Mouse (Mus musculus) hindbrain, embryonic 11.5 days (tissue): ENCODE measurements around the gene Tchhl1. TPM values are rescaled to one million over a fixed set of nuclear protein-coding genes. Genes with fewer than 3 reads are reported as not detected.

ENCODE experiments used
- ATAC-seq: fragments of 200-750 bp; cut with Nextera tagmentation; 2 replicates; pipeline ENCODE4 v1.8.0; 2017; ENCODE audit warnings: mild to moderate bottlenecking, moderate TSS enrichment, moderate library complexity; ENCODE audit not compliant: low FRiP score
- DNase-seq: peaks from one replicate; pipeline ENCODE4 v3.0.0-alpha.2; 2015; ENCODE audit warnings: low spot score
- H3K27ac ChIP-seq: fragments of 300-500 bp; sonication (generic); 2 replicates; pipeline ENCODE4 v1.5.1; 2014; ENCODE audit warnings: mild to moderate bottlenecking, low read depth, low read length
- H3K27me3 ChIP-seq: fragments of 300-500 bp; sonication (generic); 2 replicates; pipeline ENCODE4 v1.6.1; 2014; ENCODE audit warnings: mild to moderate bottlenecking, low read length, moderate library complexity, mixed read lengths; ENCODE audit not compliant: control insufficient read depth, insufficient read depth
- H3K36me3 ChIP-seq: fragments of 300-500 bp; sonication (generic); 2 replicates; pipeline ENCODE4 v1.6.1; 2014; ENCODE audit warnings: mild to moderate bottlenecking, low read length, moderate library complexity, mixed read lengths; ENCODE audit not compliant: control insufficient read depth, insufficient read depth
- H3K4me1 ChIP-seq: fragments of 300-500 bp; sonication (generic); replicated peaks from 2 replicates; pipeline ENCODE4 v1.6.1; 2014; ENCODE audit warnings: low read length, mixed read lengths; ENCODE audit not compliant: control insufficient read depth, insufficient read depth
- H3K4me2 ChIP-seq: fragments of 300-500 bp; sonication (generic); replicated peaks from 2 replicates; pipeline ENCODE4 v1.6.1; 2014; ENCODE audit warnings: mild to moderate bottlenecking, low read depth, low read length
- H3K4me3 ChIP-seq: fragments of 300-500 bp; sonication (generic); 2 replicates; pipeline ENCODE4 v1.5.1; 2014; ENCODE audit warnings: low read depth, low read length
- H3K9ac ChIP-seq: fragments of 300-500 bp; sonication (generic); 2 replicates; pipeline ENCODE4 v1.6.1; 2014; ENCODE audit warnings: low read depth, low read length
- H3K9me3 ChIP-seq: fragments of 300-500 bp; sonication (generic); 2 replicates; pipeline ENCODE4 v1.6.1; 2016; ENCODE audit warnings: low read length; ENCODE audit not compliant: control insufficient read depth
- WGBS: fragments of 180-500 bp; shearing (Covaris S2); extraction: QIAGEN DNeasy Blood & Tissue Kit; methylation state at CpG from one replicate; pipeline ENCODE4 v1.1.7; 2014; 5-methylcytosine and 5-hydroxymethylcytosine counted together
- polyA plus RNA-seq: library from polyadenylated mRNA; unstranded; fragments of >200 nt; fragmentation: Nextera tagmentation; extraction: Ambion mirVana; gene quantifications from 2 replicates; pipeline ENCODE4 v1.2.1, GENCODE M21; 2014

Gene Tchhl1
- polyA plus RNA-seq, 1 experiment from 2014 or later, result not detected

GRCm38 (mm10) chr3:93447138-93447841 is 21.3 kb upstream of the Tchhl1 start:
- Histone ChIP-seq H3K4me1 (0 out of 2 replicates have a peak, but pooled peaks cover 4% of the 10 kb centered on the region), H3K9me3 (no peaks in the 10 kb centered on the region), H3K9ac (peak overlapping the region; percentile 21; the same call in 1 of the 2 replicates), H3K36me3 (no peaks in the 10 kb centered on the region), H3K27me3 (peaks cover 32% of the 10 kb centered on the region), H3K27ac (no peak overlapping the region), H3K4me2 (peak overlapping the region; percentile 75), H3K4me3 (peak overlapping the region; percentile 54)
- ATAC-seq, result peak; percentile 57
- under 1% methylated on average over 59 of the region's 59 CpGs for WGBS
- peak; percentile 75 for DNase-seq

GRCm38 (mm10) chr3:93466556-93466955 is 2.0 kb upstream of the Tchhl1 start:
- Histone ChIP-seq H3K9ac (no peak overlapping the region), H3K4me2 (no peak overlapping the region), H3K4me3 (no peak overlapping the region), H3K27me3 (no peaks in the 10 kb centered on the region), H3K4me1 (no peaks in the 10 kb centered on the region), H3K9me3 (no peaks in the 10 kb centered on the region), H3K36me3 (no peaks in the 10 kb centered on the region), H3K27ac (no peak overlapping the region)
- 75% methylated on average over 3 of the region's 3 CpGs for WGBS
- ATAC-seq (no peak), DNase-seq (no peak)

- no peak for ATAC-seq
- Histone ChIP-seq H3K36me3 (no peaks in the 10 kb centered on the region), H3K9me3 (no peaks in the 10 kb centered on the region), H3K4me3 (no peak overlapping the region), H3K9ac (no peak overlapping the region), H3K27ac (no peak overlapping the region), H3K4me2 (no peak overlapping the region), H3K27me3 (no peaks in the 10 kb centered on the region), H3K4me1 (no peaks in the 10 kb centered on the region)
- 87% methylated on average over 4 of the region's 4 CpGs for WGBS
- DNase-seq, result no peak
These were observed 1.4 kb upstream of the Tchhl1 start for GRCm38 (mm10) chr3:93467130-93467529.

GRCm38 (mm10) chr3:93469629-93470028 is 1.1 kb downstream of the Tchhl1 start:
- ATAC-seq (no peak), DNase-seq (no peak)
- H3K9ac ChIP-seq, result no peak overlapping the region
- H3K4me3 ChIP-seq, result no peak overlapping the region
- H3K27me3 ChIP-seq, result no peaks in the 10 kb centered on the region
- no peaks in the 10 kb centered on the region for H3K9me3 ChIP-seq
- H3K4me2 ChIP-seq, result no peak overlapping the region
- WGBS, result 75% methylated on average over 3 of the region's 3 CpGs
- no peaks in the 10 kb centered on the region for H3K36me3 ChIP-seq
- H3K4me1 ChIP-seq, result no peaks in the 10 kb centered on the region
- H3K27ac ChIP-seq, result no peak overlapping the region

- no peaks in the 10 kb centered on the region for H3K4me1 ChIP-seq
- no peaks in the 10 kb centered on the region for H3K9me3 ChIP-seq
- 88% methylated on average over 1 of the region's 1 CpGs for WGBS
- ATAC-seq (no peak), DNase-seq (no peak)
- no peaks in the 10 kb centered on the region for H3K27me3 ChIP-seq
- no peak overlapping the region for H3K27ac ChIP-seq
- H3K9ac ChIP-seq, result no peak overlapping the region
- no peak overlapping the region for H3K4me3 ChIP-seq
- H3K4me2 ChIP-seq, result no peak overlapping the region
- H3K36me3 ChIP-seq, result no peaks in the 10 kb centered on the region
These were observed 11.5 kb downstream of the Tchhl1 start for GRCm38 (mm10) chr3:93480053-93480452.

GRCm38 (mm10) chr3:93481982-93482616 is 13.5 kb downstream of the Tchhl1 start:
- Histone ChIP-seq H3K4me3 (no peak overlapping the region), H3K4me1 (no peaks in the 10 kb centered on the region), H3K9ac (no peak overlapping the region), H3K27me3 (no peaks in the 10 kb centered on the region), H3K9me3 (no peaks in the 10 kb centered on the region), H3K4me2 (no peak overlapping the region), H3K36me3 (no peaks in the 10 kb centered on the region), H3K27ac (no peak overlapping the region)
- 74% methylated on average over 2 of the region's 2 CpGs for WGBS
- DNase-seq (no peak), ATAC-seq (peak; percentile 53; the same call in 1 of the 2 replicates)

GRCm38 (mm10) chr3:93485611-93486010 is 17.1 kb downstream of the Tchhl1 start:
- 91% methylated on average over 3 of the region's 3 CpGs for WGBS
- no peak for DNase-seq
- no peaks in the 10 kb centered on the region for H3K36me3 ChIP-seq

GRCm38 (mm10) chr3:93488541-93488940 is 20.0 kb downstream of the Tchhl1 start:
- DNase-seq, result no peak
- Histone ChIP-seq H3K4me1 (no peaks in the 10 kb centered on the region), H3K27me3 (no peaks in the 10 kb centered on the region), H3K4me2 (no peak overlapping the region), H3K27ac (no peak overlapping the region), H3K4me3 (no peak overlapping the region), H3K36me3 (no peaks in the 10 kb centered on the region), H3K9me3 (no peaks in the 10 kb centered on the region), H3K9ac (no peak overlapping the region)
- WGBS, result 92% methylated on average over 2 of the region's 2 CpGs
- no peak for ATAC-seq

More at GRCm38 (mm10) chr3:93485611-93486010, 17.1 kb downstream of the Tchhl1 start:
- no peak overlapping the region for H3K4me3 ChIP-seq
- H3K27ac ChIP-seq, result no peak overlapping the region
- no peak overlapping the region for H3K9ac ChIP-seq
- no peaks in the 10 kb centered on the region for H3K27me3 ChIP-seq
- H3K9me3 ChIP-seq, result no peaks in the 10 kb centered on the region
- H3K4me1 ChIP-seq, result no peaks in the 10 kb centered on the region
- no peak overlapping the region for H3K4me2 ChIP-seq
- ATAC-seq, result no peak

- Histone ChIP-seq H3K9me3 (no peaks in the 10 kb centered on the region), H3K4me1 (no peaks in the 10 kb centered on the region), H3K9ac (no peak overlapping the region), H3K27me3 (no peaks in the 10 kb centered on the region), H3K4me2 (no peak overlapping the region), H3K36me3 (no peaks in the 10 kb centered on the region), H3K27ac (no peak overlapping the region), H3K4me3 (no peak overlapping the region)
- ATAC-seq (no peak), DNase-seq (no peak)
- 74% methylated on average over 3 of the region's 3 CpGs for WGBS
These were observed 23.6 kb downstream of the Tchhl1 start for GRCm38 (mm10) chr3:93492176-93492575.
